Mouse (Mus musculus): ENCODE data around the gene Hsd11b1.

DNA sequence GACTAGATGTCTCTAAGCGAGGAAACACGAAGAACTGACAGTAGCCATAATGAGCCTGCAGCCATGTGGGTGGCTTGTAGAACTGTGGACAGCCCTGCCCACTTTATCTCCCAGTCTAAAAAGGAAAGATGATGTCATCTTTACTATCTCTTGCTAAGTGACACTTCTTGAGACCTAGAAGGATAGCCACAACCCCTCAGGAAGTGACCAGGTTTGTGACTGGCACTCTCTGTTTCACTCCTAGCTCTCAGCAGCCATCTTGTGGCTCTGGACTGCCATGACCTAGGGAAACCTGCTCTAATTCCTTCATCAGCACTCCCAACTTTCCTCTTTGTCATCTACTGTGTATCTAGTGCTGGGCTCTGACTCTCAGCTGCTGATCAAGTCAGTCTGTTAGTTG, 65.6 kb downstream of the Hsd11b1 start:
- TF ChIP-seq CTCF (IDR thresholded peaks at IDR 0.05; ENCODE audit: low read depth, low read length), result no peak
- TF ChIP-seq POLR2A (IDR thresholded peaks at IDR 0.05; ENCODE audit: borderline replicate concordance, low read depth, low read length), result no peak

All from bone marrow macrophage, adult 2 months (primary cell).